Mouse (Mus musculus) telencephalon, adult 2 months (tissue): ENCODE data around the gene Serpinf2.

Experiments used
- DNase-seq: peaks from one replicate; pipeline ENCODE4 v3.0.0-alpha.2; 2011; ENCODE audit warnings: low read depth, low spot score

Serpinf2 gene

GRCm38 (mm10) chr11:75429019-75429705 is 10.2 kb downstream of the Serpinf2 start:
- DNase-seq, result no peak

- DNase-seq, result no peak
These were observed 14.9 kb downstream of the Serpinf2 start for GRCm38 (mm10) chr11:75424459-75424858.

GRCm38 (mm10) chr11:75424033-75424432 is 15.4 kb downstream of the Serpinf2 start:
- no peak for DNase-seq

GRCm38 (mm10) chr11:75423091-75423490 is 16.3 kb downstream of the Serpinf2 start:
- DNase-seq, result no peak

GRCm38 (mm10) chr11:75422013-75422792 is 17.2 kb downstream of the Serpinf2 start, which contains the start of gene Serpinf1:
TSS of gene Serpinf1 (minus strand) at chr11:75422701.
- DNase-seq, result no peak

GRCm38 (mm10) chr11:75421375-75422012 is 17.9 kb downstream of the Serpinf2 start:
- no peak for DNase-seq

- no peak for DNase-seq
These were observed 18.5 kb downstream of the Serpinf2 start for GRCm38 (mm10) chr11:75420810-75421374.

GRCm38 (mm10) chr11:75420037-75420436 is 19.4 kb downstream of the Serpinf2 start:
- no peak for DNase-seq

GRCm38 (mm10) chr11:75415994-75416393 is 23.4 kb downstream of the Serpinf2 start:
- no peak for DNase-seq

GRCm38 (mm10) chr11:75415096-75415495 is 24.3 kb downstream of the Serpinf2 start:
- no peak for DNase-seq

GRCm38 (mm10) chr11:75410591-75410990 is 28.8 kb downstream of the Serpinf2 start:
- DNase-seq, result no peak

- no peak for DNase-seq
These were observed 29.5 kb downstream of the Serpinf2 start for GRCm38 (mm10) chr11:75409679-75410575.

GRCm38 (mm10) chr11:75406865-75407264 is 32.5 kb downstream of the Serpinf2 start:
- DNase-seq, result no peak

GRCm38 (mm10) chr11:75406104-75406503 is 33.3 kb downstream of the Serpinf2 start:
- DNase-seq, result no peak

- DNase-seq, result no peak
These were observed 34.6 kb downstream of the Serpinf2 start for GRCm38 (mm10) chr11:75404801-75405200.

GRCm38 (mm10) chr11:75403301-75404052 is 35.9 kb downstream of the Serpinf2 start:
- DNase-seq, result no peak

GRCm38 (mm10) chr11:75402271-75402690 is 37.1 kb downstream of the Serpinf2 start:
- DNase-seq, result peak; percentile 51

GRCm38 (mm10) chr11:75400099-75400498 is 39.3 kb downstream of the Serpinf2 start:
- no peak for DNase-seq

- DNase-seq, result peak; percentile 71
These were observed 40.0 kb downstream of the Serpinf2 start for GRCm38 (mm10) chr11:75399411-75399841.

- DNase-seq, result peak; percentile 43
These were observed 41.9 kb downstream of the Serpinf2 start for GRCm38 (mm10) chr11:75397452-75397851.
